Mouse (Mus musculus) embryonic facial prominence, embryonic 11.5 days (tissue): Measurements from ENCODE around the gene Gfi1b. TPM values are rescaled to one million over a fixed set of nuclear protein-coding genes. Genes with fewer than 3 reads are reported as not detected.

ENCODE experiments used
- ATAC-seq: fragments of 200-750 bp; cut with Nextera tagmentation; replicated peaks from 2 replicates; pipeline ENCODE4 v1.8.0; 2017; ENCODE audit warnings: low read depth; ENCODE audit not compliant: insufficient number of reproducible peaks, low FRiP score, low TSS enrichment
- DNase-seq: peaks from one replicate; pipeline ENCODE4 v3.0.0-alpha.2; 2015; ENCODE audit warnings: low spot score
- H3K27ac ChIP-seq: fragments of 300-500 bp; sonication (generic); replicated peaks from 2 replicates; pipeline ENCODE4 v1.5.1; 2014; ENCODE audit warnings: mild to moderate bottlenecking, low read depth, low read length, control low read depth
- H3K27me3 ChIP-seq: fragments of 300-500 bp; sonication (generic); 2 replicates; pipeline ENCODE4 v1.6.1; 2014; ENCODE audit warnings: mild to moderate bottlenecking, low read length, moderate library complexity, mixed read lengths; ENCODE audit not compliant: control insufficient read depth, insufficient read depth
- H3K36me3 ChIP-seq: fragments of 300-500 bp; sonication (generic); replicated peaks from 2 replicates; pipeline ENCODE4 v1.6.1; 2014; ENCODE audit warnings: low read depth, mild to moderate bottlenecking, low read length, moderate library complexity, mixed read lengths; ENCODE audit not compliant: control insufficient read depth, insufficient read depth
- H3K4me1 ChIP-seq: fragments of 300-500 bp; sonication (generic); 2 replicates; pipeline ENCODE4 v1.6.1; 2014; ENCODE audit warnings: low read length, mixed read lengths; ENCODE audit not compliant: control insufficient read depth, insufficient read depth
- H3K4me2 ChIP-seq: fragments of 300-500 bp; sonication (generic); 2 replicates; pipeline ENCODE4 v1.6.1; 2014; ENCODE audit warnings: low read depth, mild to moderate bottlenecking, control low read depth, low read length, moderate library complexity
- H3K4me3 ChIP-seq: fragments of 300-500 bp; sonication (generic); 2 replicates; pipeline ENCODE4 v1.5.1; 2014; ENCODE audit warnings: low read depth, low read length, control low read depth
- H3K9ac ChIP-seq: fragments of 300-500 bp; sonication (generic); replicated peaks from 2 replicates; pipeline ENCODE4 v1.6.1; 2014; ENCODE audit warnings: mild to moderate bottlenecking, control low read depth, low read length
- H3K9me3 ChIP-seq: fragments of 300-500 bp; sonication (generic); replicated peaks from 2 replicates; pipeline ENCODE4 v1.6.1; 2016; ENCODE audit warnings: mild to moderate bottlenecking, low read length, inconsistent platforms, mixed read lengths; ENCODE audit not compliant: control insufficient read depth
- WGBS: fragments of 180-500 bp; shearing (Covaris S2); extraction: QIAGEN DNeasy Blood & Tissue Kit; methylation state at CpG from one replicate; pipeline ENCODE4 v1.1.7; 2014; 5-methylcytosine and 5-hydroxymethylcytosine counted together
- polyA plus RNA-seq: library from polyadenylated mRNA; unstranded; fragments of >200 nt; fragmentation: Nextera tagmentation; extraction: Ambion mirVana; gene quantifications from 2 replicates; pipeline ENCODE4 v1.2.1, GENCODE M21; 2014

Gfi1b gene
- polyA plus RNA-seq, 1 experiment from 2014 or later, result 2.6 TPM

GRCm38 (mm10) chr2:28635199-28635598, 13.4 kb upstream of the Gfi1b start:
- Histone ChIP-seq H3K9ac (no peak overlapping the region), H3K36me3 (no peaks in the 10 kb centered on the region), H3K4me3 (no peak overlapping the region), H3K9me3 (no peaks in the 10 kb centered on the region), H3K27ac (no peak overlapping the region), H3K27me3 (no peaks in the 10 kb centered on the region), H3K4me2 (no peak overlapping the region), H3K4me1 (peaks cover 3% of the 10 kb centered on the region; the same call in 1 of the 2 replicates)
- WGBS, result 88% methylated on average over 1 of the region's 1 CpGs
- no peak for ATAC-seq
- no peak for DNase-seq

GRCm38 (mm10) chr2:28633136-28633535, 11.4 kb upstream of the Gfi1b start:
- DNase-seq (no peak), ATAC-seq (no peak)
- H3K27ac ChIP-seq, result no peak overlapping the region
- 56% methylated on average over 4 of the region's 4 CpGs for WGBS
- H3K27me3 ChIP-seq, result no peaks in the 10 kb centered on the region
- H3K9me3 ChIP-seq, result no peaks in the 10 kb centered on the region
- no peak overlapping the region for H3K9ac ChIP-seq
- no peak overlapping the region for H3K4me2 ChIP-seq
- peaks cover 3% of the 10 kb centered on the region; the same call in 1 of the 2 replicates for H3K4me1 ChIP-seq
- no peaks in the 10 kb centered on the region for H3K36me3 ChIP-seq
- no peak overlapping the region for H3K4me3 ChIP-seq

- Histone ChIP-seq H3K9ac (no peak overlapping the region), H3K9me3 (no peaks in the 10 kb centered on the region), H3K4me1 (peaks cover 3% of the 10 kb centered on the region; the same call in 1 of the 2 replicates), H3K27me3 (no peaks in the 10 kb centered on the region), H3K4me2 (no peak overlapping the region), H3K36me3 (no peaks in the 10 kb centered on the region), H3K27ac (no peak overlapping the region), H3K4me3 (no peak overlapping the region)
- DNase-seq (no peak), ATAC-seq (no peak)
- WGBS, result 75% methylated on average over 1 of the region's 1 CpGs
These were observed 10.8 kb upstream of the Gfi1b start for GRCm38 (mm10) chr2:28632626-28633025.

- no peaks in the 10 kb centered on the region for H3K9me3 ChIP-seq
These were observed 8.2 kb upstream of the Gfi1b start for GRCm38 (mm10) chr2:28629911-28630381.

GRCm38 (mm10) chr2:28628053-28628452, 6.3 kb upstream of the Gfi1b start:
- no peak for DNase-seq
- Histone ChIP-seq H3K27me3 (no peaks in the 10 kb centered on the region), H3K36me3 (no peaks in the 10 kb centered on the region), H3K4me1 (no peaks in the 10 kb centered on the region), H3K4me3 (no peak overlapping the region), H3K9me3 (no peaks in the 10 kb centered on the region), H3K9ac (no peak overlapping the region), H3K27ac (no peak overlapping the region), H3K4me2 (no peak overlapping the region)
- WGBS, result 66% methylated on average over 2 of the region's 2 CpGs
- ATAC-seq, result no peak

More at GRCm38 (mm10) chr2:28629911-28630381, 8.2 kb upstream of the Gfi1b start:
- WGBS, result 38% methylated on average over 4 of the region's 4 CpGs
- ATAC-seq (no peak), DNase-seq (no peak)
- Histone ChIP-seq H3K36me3 (no peaks in the 10 kb centered on the region), H3K27ac (no peak overlapping the region), H3K4me3 (no peak overlapping the region), H3K4me2 (no peak overlapping the region), H3K4me1 (no peaks in the 10 kb centered on the region), H3K27me3 (no peaks in the 10 kb centered on the region), H3K9ac (no peak overlapping the region)

- Histone ChIP-seq H3K9ac (no peak overlapping the region), H3K9me3 (no peaks in the 10 kb centered on the region), H3K27ac (no peak overlapping the region), H3K27me3 (peaks cover 4% of the 10 kb centered on the region; the same call in 1 of the 2 replicates), H3K4me3 (no peak overlapping the region), H3K4me1 (no peaks in the 10 kb centered on the region), H3K4me2 (no peak overlapping the region), H3K36me3 (no peaks in the 10 kb centered on the region)
- WGBS, result 78% methylated on average over 3 of the region's 3 CpGs
- ATAC-seq (no peak), DNase-seq (no peak)
These were observed 4.3 kb upstream of the Gfi1b start for GRCm38 (mm10) chr2:28626038-28626437.

GRCm38 (mm10) chr2:28624870-28625269, 3.1 kb upstream of the Gfi1b start:
- Histone ChIP-seq H3K27ac (no peak overlapping the region), H3K4me3 (no peak overlapping the region), H3K27me3 (peaks cover 4% of the 10 kb centered on the region; the same call in 1 of the 2 replicates), H3K4me2 (no peak overlapping the region), H3K9ac (no peak overlapping the region), H3K9me3 (no peaks in the 10 kb centered on the region), H3K4me1 (no peaks in the 10 kb centered on the region), H3K36me3 (no peaks in the 10 kb centered on the region)
- WGBS, result 92% methylated on average over 3 of the region's 3 CpGs
- ATAC-seq, result no peak
- no peak for DNase-seq

- Histone ChIP-seq H3K4me3 (no peak overlapping the region), H3K9me3 (no peaks in the 10 kb centered on the region), H3K36me3 (no peaks in the 10 kb centered on the region), H3K9ac (no peak overlapping the region), H3K27me3 (peaks cover 4% of the 10 kb centered on the region; the same call in 1 of the 2 replicates), H3K4me2 (no peak overlapping the region), H3K27ac (no peak overlapping the region), H3K4me1 (no peaks in the 10 kb centered on the region)
- no peak for ATAC-seq
- WGBS, result 22% methylated on average over 10 of the region's 10 CpGs
- DNase-seq, result peak; percentile 67
These were observed 841 bp upstream of the Gfi1b start for GRCm38 (mm10) chr2:28622521-28623124.
